Mouse (Mus musculus) monocyte, adult 5-6 weeks (primary cell): Measurements from ENCODE around the gene Cog7. TPM values are rescaled to one million over a fixed set of nuclear protein-coding genes. Genes with fewer than 3 reads are reported as not detected.

ENCODE experiments used
- ATAC-seq: fragments of 153-309, 156-312 bp; replicated peaks from 2 replicates; pipeline ENCODE4 v1.8.0; 2017; ENCODE audit warnings: mild to moderate bottlenecking; ENCODE audit not compliant: low TSS enrichment, insufficient number of reproducible peaks, severe bottlenecking, poor library complexity, low FRiP score
- total RNA-seq: library from RNA; stranded (forward); fragments of 200-1000, 200-491, 200-594 nt; gene quantifications from 3 replicates; pipeline ENCODE4 v1.2.3, GENCODE M21; 2017

The Cog7 gene
- total RNA-seq, 1 experiment from 2014 or later = 15.1 TPM

- no peak for ATAC-seq
Measured at GRCm38 (mm10) chr7:121913944-121914343, 67.6 kb downstream of the Cog7 start.

GRCm38 (mm10) chr7:121912250-121912649 lies 69.3 kb downstream of the Cog7 start:
- no peak for ATAC-seq

- no peak for ATAC-seq
Measured at GRCm38 (mm10) chr7:121906879-121907278, 74.6 kb downstream of the Cog7 start.

- no peak for ATAC-seq
Measured at GRCm38 (mm10) chr7:121902757-121903411, 78.6 kb downstream of the Cog7 start.

GRCm38 (mm10) chr7:121899940-121900339 lies 81.6 kb downstream of the Cog7 start:
- no peak for ATAC-seq

- no peak; the same call in 1 of the 2 replicates for ATAC-seq
Measured at GRCm38 (mm10) chr7:121899311-121899710, 82.2 kb downstream of the Cog7 start.

GRCm38 (mm10) chr7:121896689-121897088 lies 84.8 kb downstream of the Cog7 start:
- ATAC-seq = no peak

GRCm38 (mm10) chr7:121890636-121891360 lies 90.7 kb downstream of the Cog7 start:
- no peak for ATAC-seq

- no peak for ATAC-seq
Measured at GRCm38 (mm10) chr7:121880246-121880645, 101.3 kb downstream of the Cog7 start.

- no peak for ATAC-seq
Measured at GRCm38 (mm10) chr7:121874784-121875183, 106.7 kb downstream of the Cog7 start.

- ATAC-seq = no peak
Measured at GRCm38 (mm10) chr7:121873998-121874397, 107.5 kb downstream of the Cog7 start.

- no peak for ATAC-seq
Measured at GRCm38 (mm10) chr7:121871631-121872030, 109.9 kb downstream of the Cog7 start.

- ATAC-seq = no peak
Measured at GRCm38 (mm10) chr7:121864858-121865585, 116.5 kb downstream of the Cog7 start, which contains the start of gene Scnn1b. Gene Scnn1b, plus strand, starts transcription at chr7:121865038.

GRCm38 (mm10) chr7:121858939-121859338 lies 122.6 kb downstream of the Cog7 start:
- no peak for ATAC-seq

- ATAC-seq = no peak
Measured at GRCm38 (mm10) chr7:121857177-121857884, 124.2 kb downstream of the Cog7 start.

- ATAC-seq = no peak
Measured at GRCm38 (mm10) chr7:121848537-121849168, 132.9 kb downstream of the Cog7 start.

- no peak for ATAC-seq
Measured at GRCm38 (mm10) chr7:121845964-121846363, 135.5 kb downstream of the Cog7 start.

GRCm38 (mm10) chr7:121842234-121842633 lies 139.3 kb downstream of the Cog7 start:
- no peak for ATAC-seq

- no peak for ATAC-seq
Measured at GRCm38 (mm10) chr7:121840810-121841209, 140.7 kb downstream of the Cog7 start.
